Mouse (Mus musculus) common myeloid progenitor, adult 5-6 weeks (primary cell): ENCODE results near the gene Mavs. TPM values are rescaled to one million over a fixed set of nuclear protein-coding genes. Genes with fewer than 3 reads are reported as not detected.

Experiments used
- ATAC-seq: replicated peaks from 2 replicates; pipeline ENCODE4 v1.8.0; 2016; ENCODE audit warnings: low read depth, mild to moderate bottlenecking, moderate TSS enrichment, inconsistent platforms; ENCODE audit not compliant: poor library complexity, severe bottlenecking
- total RNA-seq: library from RNA; stranded (forward); fragments of 200-1000, 187-1606 nt; gene quantifications from 2 replicates; pipeline ENCODE4 v1.2.3, GENCODE M21; 2017

Mavs gene
- total RNA-seq, 1 experiment from 2014 or later, result 15.8 TPM

DNA sequence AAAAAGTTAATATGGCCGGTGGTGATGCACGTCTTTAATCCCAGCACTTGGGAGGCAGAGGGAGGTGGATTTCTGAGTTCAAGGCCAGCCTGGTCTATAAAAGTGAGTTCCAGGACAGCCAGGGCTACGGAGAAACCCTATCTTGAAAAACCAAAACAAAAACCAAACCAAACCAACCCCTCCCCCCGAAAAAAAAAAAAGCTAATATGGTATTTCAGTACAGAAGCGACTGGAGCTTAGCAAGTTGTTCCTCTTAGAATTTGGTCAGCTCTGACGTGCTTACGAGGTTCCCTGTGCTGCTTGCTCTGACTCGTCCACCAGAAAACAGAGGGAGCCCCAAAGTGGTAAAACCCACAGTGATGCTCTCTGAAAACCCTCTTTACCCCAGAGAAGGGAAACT lies 24.8 kb downstream of the Mavs start:
- ATAC-seq, result no peak

DNA sequence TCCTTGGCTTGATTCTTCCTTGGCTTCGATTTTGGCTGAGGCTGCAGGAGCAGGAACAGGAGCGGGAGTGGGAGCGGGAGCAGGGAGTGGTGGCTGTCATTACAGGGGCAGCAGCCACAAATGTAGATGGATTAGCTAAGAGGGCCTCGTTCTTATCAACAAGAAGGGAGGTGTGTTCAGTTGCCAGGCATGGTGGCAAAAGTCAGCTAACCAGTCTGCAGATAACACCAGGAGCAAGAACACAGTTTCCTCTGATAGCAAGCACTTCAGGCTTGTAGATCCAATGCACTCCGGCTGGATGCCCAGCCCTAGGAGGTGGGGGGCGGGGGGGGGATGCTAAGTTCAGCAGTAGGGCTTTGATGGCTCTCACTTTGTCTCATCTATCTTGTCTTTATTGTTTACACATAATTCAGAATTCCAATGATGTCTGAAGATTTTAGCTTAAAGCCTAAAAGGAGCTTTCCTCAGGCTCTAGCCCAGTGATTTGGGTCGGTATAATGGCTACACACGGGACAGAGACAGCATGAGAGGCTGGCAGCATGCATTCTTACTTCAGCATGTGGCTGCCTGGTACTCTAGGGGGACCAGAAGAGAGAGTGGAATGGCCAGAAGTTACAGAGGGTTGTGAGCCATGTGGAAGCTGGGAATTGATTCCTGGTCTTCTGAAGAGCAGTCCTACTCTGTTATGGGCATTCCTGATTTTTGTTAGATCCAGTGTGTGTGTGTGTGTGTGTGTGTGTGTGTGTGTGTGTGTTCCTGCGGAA lies 26.9 kb downstream of the Mavs start:
- ATAC-seq, result no peak

DNA sequence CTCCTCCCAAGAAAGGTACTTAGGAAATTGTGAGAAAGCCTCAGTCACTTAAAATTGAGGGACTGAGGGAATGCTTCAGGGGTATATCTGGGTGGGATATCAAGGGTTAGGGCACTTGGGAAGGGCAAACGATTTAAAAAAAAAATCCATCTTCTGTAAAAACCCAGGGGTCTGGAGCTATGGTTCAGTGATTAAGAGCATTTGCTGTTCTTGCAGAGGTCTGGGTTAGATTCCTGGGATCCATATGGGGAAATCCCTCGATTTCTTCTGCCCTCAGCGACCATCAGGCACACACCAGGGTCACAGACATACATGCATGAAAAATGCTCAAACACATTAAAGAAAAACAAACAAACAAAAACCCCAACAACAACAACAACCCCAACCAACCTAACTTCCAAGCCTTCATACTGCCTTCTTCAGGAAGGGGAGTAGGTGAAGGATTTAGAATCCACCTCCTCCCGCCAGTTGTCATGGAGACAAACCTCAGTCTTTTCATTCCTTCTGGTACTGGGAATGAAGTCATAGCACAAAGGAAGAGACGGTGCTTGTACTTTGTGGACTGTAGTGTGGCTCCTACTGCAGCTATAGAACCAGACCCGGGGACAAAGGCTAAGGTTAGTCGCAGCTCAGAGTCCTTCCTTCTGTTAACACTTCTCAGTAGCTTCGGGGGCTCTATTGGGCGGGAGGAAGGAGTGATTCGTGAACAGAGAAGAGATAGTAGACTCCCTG lies 27.8 kb downstream of the Mavs start:
- peak; percentile 41 for ATAC-seq

DNA sequence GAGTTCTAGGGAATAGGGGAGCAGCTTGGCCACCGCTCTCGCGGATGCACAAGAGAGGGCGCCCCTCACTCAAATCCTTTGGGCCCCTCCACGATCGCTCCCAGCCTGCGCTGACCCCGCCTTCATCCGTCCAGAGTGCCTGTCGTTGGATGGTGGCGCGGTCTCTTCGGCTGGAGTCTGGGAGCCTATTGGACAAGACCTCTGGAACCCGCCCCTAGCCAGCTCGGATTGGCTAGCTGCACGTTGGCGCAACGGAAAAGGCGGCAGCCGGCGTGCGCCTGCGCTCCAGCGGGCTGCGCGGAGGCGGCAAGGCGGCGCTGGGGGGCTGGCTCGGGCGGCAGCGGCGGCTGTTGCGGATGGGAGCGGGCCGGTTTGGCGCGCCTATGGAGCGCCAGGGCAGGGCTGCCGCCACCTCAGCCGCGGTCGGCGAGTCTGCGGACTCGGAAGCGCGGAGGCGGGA lies 28.4 kb downstream of the Mavs start, which contains the start of gene Pank2:
Pank2 (plus strand) TSS at position 283 of the 460 bp plus-strand sequence.
- peak; percentile 95 for ATAC-seq

DNA sequence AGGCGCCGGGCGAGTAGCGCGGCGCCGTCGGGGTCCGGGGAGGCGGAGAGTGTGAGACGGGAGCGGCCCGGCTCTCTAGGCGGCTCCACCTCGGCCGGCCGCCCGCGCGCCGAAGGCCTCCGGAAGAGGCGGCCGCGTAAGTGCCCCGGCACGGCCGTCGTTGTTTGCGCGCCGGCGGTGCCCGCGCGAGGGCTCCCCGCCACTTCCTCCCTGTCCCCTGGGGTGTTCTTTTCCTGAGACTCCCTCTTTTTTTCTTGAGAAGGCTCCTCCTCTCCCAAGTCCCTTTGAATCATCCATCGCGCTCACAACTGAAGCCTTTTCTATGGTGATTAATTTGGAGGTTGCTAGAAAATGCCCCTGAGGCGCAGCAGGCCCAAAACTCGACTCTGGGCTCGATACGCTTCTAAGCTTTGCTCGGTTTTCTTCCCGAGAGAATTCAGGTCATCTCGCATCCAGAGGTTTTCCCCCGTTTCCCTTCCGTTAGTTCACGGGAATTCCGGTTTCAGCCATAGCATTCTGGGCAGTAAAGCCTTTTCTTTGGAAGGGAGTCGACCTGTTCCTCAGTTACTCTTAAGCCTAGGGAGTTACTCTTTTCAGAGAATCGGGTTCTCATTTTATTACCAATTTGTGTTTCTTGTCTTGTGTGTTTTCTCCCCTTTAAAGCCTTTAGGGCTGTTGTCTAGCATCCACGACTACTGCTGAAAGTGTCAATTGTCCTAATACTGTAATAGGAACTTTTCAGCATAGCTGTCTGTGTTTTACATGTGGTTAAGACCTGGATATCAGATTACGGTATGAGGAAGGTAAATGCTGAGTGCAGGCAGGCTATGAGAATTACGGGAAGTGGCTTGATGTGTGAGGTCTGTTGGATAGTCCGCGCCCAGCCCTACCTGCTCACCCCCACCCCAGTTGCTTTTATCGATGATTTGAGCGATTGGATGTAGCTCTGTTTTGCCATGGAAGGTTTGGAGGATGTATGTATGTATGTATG lies 29.1 kb downstream of the Mavs start:
- ATAC-seq, result peak; percentile 43

DNA sequence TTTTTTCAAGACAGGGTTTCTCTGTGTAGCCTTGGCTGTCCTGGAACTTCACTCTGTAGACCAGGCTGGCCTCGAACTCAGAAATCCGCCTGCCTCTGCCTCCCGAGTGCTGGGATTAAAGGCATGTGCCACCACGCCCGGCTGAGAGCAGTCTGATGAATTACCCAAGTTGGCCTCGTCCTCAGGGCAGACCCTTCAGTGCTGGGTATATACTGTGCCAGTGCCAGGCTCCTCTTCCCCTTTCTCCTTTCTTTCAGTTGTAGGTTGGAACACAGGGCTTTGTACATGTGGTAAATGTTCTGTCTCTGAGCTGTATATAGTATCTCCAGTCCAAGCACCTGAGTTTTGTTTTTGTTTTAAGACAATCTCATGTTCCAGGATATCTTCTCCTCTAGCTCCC lies 30.2 kb downstream of the Mavs start:
- ATAC-seq, result no peak

DNA sequence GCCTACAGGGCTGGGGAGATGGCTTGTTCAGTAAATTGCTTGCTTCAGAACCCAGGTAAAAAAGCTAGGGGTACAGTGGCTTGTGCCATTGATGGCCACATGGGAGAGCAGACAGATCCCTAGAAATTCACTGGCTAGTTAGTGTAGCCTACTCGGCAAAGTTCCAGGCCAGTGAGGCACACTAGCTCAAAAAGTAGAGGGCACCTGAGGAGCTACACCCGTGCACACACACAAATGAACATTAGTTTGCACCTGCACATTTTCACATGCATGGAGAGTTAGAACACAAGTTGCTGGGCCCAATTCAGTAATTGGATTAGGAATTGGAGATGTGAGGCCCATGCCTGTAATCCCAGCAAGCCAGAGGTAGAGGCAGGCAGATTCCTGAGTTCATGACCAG lies 31.2 kb downstream of the Mavs start:
- ATAC-seq, result no peak

DNA sequence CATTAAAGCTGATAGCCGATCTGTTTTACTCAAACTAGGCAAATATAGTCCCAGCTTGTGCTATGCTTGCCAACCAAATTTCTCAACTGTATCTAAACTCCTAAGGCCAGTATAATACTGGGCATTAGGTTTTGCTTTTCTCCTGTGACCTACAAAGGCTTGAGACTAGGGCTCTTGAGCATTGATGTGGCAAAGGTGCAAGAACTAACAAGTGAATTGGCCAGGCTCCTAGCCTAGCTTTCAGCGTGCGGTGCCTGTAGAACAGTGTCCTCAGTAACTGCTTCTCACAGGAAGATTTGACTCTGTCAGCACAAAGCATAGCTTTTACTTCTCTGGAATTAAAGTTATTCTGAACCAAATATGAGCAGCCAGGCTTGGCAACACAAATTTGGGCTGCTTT lies 41.6 kb downstream of the Mavs start:
- no peak for ATAC-seq

DNA sequence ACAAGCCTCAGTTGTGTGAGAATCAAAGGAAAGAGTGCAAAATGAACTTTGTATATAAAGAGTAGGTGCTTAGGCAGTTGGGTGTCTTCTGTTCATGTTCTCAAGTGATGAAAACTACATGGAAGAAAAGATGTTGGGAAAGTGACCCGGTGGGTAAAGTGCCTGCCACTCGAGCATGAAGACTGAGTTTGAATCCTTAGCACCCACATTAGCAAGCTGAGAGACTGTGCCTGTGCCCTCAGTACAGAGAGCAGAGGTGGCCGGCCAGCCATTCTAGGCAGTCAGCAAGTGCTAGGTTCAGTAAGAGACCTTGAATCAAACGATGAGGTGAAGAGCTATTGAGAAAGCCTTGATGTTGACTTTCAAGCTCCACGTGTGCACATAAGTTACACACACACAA lies 42.9 kb downstream of the Mavs start:
- no peak for ATAC-seq

DNA sequence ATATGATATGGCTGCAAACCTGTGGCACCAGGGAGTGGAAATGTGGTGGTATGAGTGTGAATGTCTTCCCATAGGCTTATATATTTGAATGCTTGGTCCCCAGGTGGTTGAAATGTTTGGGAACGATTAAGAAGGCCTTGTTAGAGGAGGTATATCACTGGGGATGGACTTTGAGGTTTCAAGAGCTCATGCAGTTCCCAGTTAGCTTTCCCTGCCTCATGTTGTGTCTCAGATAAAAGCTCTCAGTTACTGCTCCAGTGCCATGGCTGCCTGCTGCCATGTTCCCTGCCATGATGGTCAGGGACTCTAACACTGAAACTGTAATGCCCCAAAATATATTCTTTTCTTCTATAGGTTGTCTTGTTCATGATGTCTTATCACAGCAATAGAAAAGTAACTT lies 47.7 kb downstream of the Mavs start:
- ATAC-seq, result no peak

DNA sequence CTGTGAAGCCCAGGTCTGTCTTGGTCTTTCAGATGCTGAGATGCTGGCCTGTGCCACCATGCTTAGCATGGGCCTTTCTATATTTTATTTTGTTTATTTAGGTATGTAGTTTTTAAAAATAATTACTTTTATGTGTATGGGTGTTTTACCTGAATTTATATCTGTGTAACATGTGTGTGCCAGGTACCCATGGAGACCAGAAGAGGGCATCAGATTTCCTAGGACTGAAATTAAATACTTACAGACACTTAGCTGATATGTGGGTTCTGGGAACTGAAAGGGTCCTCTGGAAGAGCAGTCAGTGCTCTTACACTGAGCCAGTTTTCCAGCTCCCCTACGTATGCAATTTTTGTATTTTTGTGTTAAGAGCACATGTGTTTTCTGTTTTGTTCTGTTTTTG lies 52.4 kb downstream of the Mavs start:
- ATAC-seq, result no peak

DNA sequence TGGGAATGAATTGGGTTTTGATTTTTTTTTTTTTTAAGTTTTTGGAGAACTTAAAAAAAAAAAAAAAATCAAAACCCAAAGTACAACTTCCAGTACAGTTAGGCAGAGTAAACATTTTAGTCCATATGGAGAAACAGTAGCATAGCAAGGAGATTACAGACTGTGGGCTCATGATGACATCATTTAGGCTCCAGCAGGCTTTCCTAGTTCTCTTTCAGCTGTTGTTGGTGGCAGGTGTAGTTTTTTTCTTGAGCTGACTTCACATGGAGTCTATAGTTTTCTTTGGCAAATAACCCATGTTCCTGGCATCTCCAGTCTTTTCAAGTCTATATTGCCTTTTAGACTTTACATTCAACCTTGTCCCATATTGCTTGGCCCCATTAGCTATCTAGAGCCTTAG lies 56.8 kb downstream of the Mavs start:
- no peak for ATAC-seq

DNA sequence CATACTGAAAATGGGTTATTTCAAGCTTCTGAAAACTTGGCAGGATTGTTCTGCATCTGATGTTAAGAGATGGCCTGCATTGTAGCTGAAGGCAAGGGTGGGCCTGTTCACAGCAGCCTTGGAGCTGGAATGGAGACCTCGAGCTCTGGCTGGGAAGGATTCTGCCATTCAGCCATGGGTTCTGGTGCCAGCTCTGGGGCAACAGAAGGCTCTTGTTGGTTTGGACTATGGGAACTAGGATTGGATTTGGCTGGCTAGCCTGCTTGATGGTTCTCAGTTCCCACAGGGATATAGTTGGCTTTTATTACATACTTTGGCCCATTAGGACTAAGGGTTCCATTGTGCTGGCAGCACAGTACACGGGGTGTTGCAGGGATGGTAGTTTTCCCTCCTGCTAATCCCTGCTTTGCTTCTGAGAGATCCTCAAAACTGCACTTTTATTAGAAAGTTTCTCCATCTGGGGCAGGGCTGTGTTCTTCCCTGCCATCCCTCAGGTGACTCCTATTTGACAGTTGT lies 62.9 kb downstream of the Mavs start:
- no peak for ATAC-seq

Other genes starting within 250 kb of the Mavs start
- gene Gfra4, start 191.0 kb upstream of the Mavs start, total RNA-seq, result not detected in 2 replicates
- not detected in 2 replicates for gene Adam33, start 170.2 kb upstream of the Mavs start, total RNA-seq
- gene Siglec1, start 147.3 kb upstream of the Mavs start, total RNA-seq, result under 0.01 TPM in 1 of 2 replicates, not detected in the other
- gene Hspa12b, start 106.8 kb upstream of the Mavs start, total RNA-seq, result 0.92 and 0.96 TPM in 2 replicates
- gene Gm11037, start 100.6 kb upstream of the Mavs start, total RNA-seq, result not detected in 2 replicates
- 29.2 and 30.8 TPM in 2 replicates for gene 1700037H04Rik, start 74.0 kb upstream of the Mavs start, total RNA-seq
- 17.6 and 18.7 TPM in 2 replicates for gene Cenpb, start 54.0 kb upstream of the Mavs start, total RNA-seq
- 13.3 and 15.8 TPM in 2 replicates for gene Cdc25b, start 47.1 kb upstream of the Mavs start, total RNA-seq
- gene Spef1, start 46.8 kb upstream of the Mavs start, total RNA-seq, result 2.7 and 4.7 TPM in 2 replicates
- gene Ap5s1, start 27.0 kb upstream of the Mavs start, total RNA-seq, result 2.4 and 2.6 TPM in 2 replicates
- gene Pank2, start 28.4 kb downstream of the Mavs start, total RNA-seq, result 57.3 and 72.4 TPM in 2 replicates
- gene Rnf24, start 118.8 kb downstream of the Mavs start, total RNA-seq, result 0.82 and 3.7 TPM in 2 replicates